Mouse (Mus musculus) layer of hippocampus, postnatal 36 days (tissue): ENCODE data around the gene Dcpp2. TPM values are rescaled to one million over a fixed set of nuclear protein-coding genes. Genes with fewer than 3 reads are reported as not detected.
"Not testable (repeated sequence)": the region's sequence is repeated elsewhere in the genome, so short reads cannot be mapped to it uniquely, and the experiment has no call there.

ENCODE experiments used
- DNase-seq, 2 experiments: peaks; one replicate each; pipeline ENCODE4 v3.0.0; 2022
- total RNA-seq, 2 experiments: library from RNA; stranded (reverse); gene quantifications; 2 replicates each; pipeline ENCODE4 v1.2.3; 2021

The Dcpp2 gene
- total RNA-seq, 2 experiments from 2014 or later, result not detected

DNA sequence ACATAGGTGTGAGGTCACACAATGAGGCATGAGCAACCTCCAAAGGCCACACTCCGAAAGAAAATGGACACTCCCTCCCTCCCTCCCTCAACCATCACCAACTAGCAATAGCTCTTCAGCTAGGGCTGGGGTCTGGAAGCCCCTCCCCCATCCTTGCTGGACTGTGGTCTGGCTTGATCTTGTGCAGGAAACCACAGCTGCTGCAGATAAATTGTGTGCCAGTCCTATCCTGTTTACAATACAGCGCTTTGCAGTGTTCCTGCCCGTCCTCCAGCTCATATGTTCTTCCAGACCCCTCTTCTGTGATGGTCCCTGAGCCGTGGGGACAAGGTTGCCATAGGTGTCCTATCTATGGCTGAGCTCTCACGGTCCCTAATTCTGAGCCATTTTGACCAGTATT is 50.5 kb downstream of the Dcpp2 start:
- no peak for DNase-seq

DNA sequence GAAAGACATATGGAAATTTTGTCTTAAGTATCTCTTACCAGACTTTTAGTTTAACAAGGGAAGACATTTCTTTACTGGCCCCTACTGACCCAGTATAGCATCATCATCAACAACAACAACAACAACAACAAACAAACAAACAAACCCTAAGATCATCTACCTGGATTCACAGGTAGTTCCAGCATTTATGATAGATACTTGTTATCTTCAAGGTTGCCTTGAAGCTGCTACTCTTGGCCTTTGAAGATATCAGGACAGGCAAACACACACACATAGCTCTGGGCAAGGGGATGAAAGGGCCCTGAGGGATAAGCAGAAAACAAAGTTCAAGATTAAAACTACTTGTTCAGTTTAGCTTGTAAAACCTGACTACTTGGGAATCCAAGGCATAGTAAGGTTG is 60.7 kb downstream of the Dcpp2 start, which contains the start of gene Sbp:
Gene Sbp, plus strand, starts transcription at position 301 of the 400 bp plus-strand sequence.
- no peak for DNase-seq

DNA sequence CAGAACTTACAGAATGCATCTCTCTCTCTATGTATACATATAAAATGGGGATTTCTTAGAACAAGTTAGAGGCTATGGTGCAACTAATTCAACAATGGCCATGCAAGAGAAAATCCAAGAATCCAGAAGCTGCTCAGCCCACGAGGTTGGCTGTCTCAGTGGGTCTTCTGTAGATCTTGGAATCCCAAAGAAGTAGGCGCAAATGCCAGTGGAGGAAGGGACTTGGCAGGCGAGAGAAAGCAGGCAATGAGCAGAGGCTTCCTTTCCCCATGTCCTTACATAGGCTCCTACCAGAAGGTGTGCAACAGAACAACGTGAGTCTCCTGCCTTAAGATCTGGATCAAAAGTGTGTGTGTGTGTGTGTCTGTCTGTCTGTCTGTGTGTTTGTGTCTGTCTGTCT is 66.8 kb downstream of the Dcpp2 start:
- DNase-seq, result not testable (repeated sequence)

DNA sequence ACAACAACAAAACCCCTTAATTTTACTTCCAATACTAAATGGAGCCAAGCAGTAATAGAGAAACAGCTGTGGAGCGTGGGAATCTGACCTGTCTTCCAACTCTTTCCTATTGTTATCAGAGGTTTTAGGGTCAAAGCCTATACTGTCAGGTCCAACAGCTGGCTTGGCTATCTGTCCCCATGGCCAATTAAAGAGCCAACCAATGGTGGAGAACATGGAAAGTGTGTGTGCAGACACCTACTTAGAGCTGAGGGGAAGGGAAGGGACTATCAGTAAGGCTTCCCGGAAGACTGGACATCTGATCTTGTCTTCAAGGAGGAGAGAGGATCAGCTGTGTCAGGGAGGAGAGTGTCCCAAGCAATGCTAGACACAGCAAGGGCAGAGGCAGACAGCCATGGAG is 68.4 kb downstream of the Dcpp2 start:
- no peak for DNase-seq

Other genes starting within 250 kb of the Dcpp2 start
- gene Mmp25, start 235.6 kb upstream of the Dcpp2 start, total RNA-seq, result under 1 TPM; 0.10 to 0.30 TPM
- not detected for gene Bicdl2, start 220.4 kb upstream of the Dcpp2 start, total RNA-seq
- gene Hcfc1r1, start 207.3 kb upstream of the Dcpp2 start, total RNA-seq, result 100 to 1,000 TPM; 122 to 124 TPM
- 1 to 10 TPM; 7.2 to 9.7 TPM for gene Thoc6, start 207.0 kb upstream of the Dcpp2 start, total RNA-seq
- 1 to 10 TPM; 4.8 to 6.3 TPM for gene Tnfrsf12a, start 203.4 kb upstream of the Dcpp2 start, total RNA-seq
- not detected for gene Cldn6, start 201.6 kb upstream of the Dcpp2 start, total RNA-seq
- under 1 TPM; 0.22 to 0.35 TPM for gene Cldn9, start 196.9 kb upstream of the Dcpp2 start, total RNA-seq
- gene 1520401A03Rik, start 158.1 kb upstream of the Dcpp2 start, total RNA-seq, result not detected
- 1 to 10 TPM; 1.7 to 3.0 TPM for gene Pkmyt1, start 154.5 kb upstream of the Dcpp2 start, total RNA-seq
- gene Paqr4, start 140.0 kb upstream of the Dcpp2 start, total RNA-seq, result 10 to 100 TPM; 50.8 to 55.4 TPM
- gene Kremen2, start 135.0 kb upstream of the Dcpp2 start, total RNA-seq, result under 1 TPM; 0.35 to 0.42 TPM
- 100 to 1,000 TPM; 297 to 300 TPM for gene Flywch1, start 109.3 kb upstream of the Dcpp2 start, total RNA-seq
- 10 to 100 TPM in 1 of 2 experiments, 1 to 10 TPM in 1; 9.9 to 11.7 TPM for gene Flywch2, start 94.8 kb upstream of the Dcpp2 start, total RNA-seq
- gene Srrm2, start 90.3 kb upstream of the Dcpp2 start, total RNA-seq, result 100 to 1,000 TPM; 563 to 606 TPM
- gene Elob, start 51.7 kb upstream of the Dcpp2 start, total RNA-seq, result 100 to 1,000 TPM; 356 to 383 TPM
- not detected for gene Prss33, start 44.8 kb upstream of the Dcpp2 start, total RNA-seq
- not detected for gene Prss32, start 37.0 kb upstream of the Dcpp2 start, total RNA-seq
- 1 to 10 TPM; 2.0 to 2.1 TPM for gene Prss41, start 36.7 kb upstream of the Dcpp2 start, total RNA-seq
- gene Prss21, start 12.8 kb upstream of the Dcpp2 start, total RNA-seq, result not detected
- not detected for gene Dcpp1, start within 50 bp of the Dcpp2 start, total RNA-seq
- not detected for gene Dcpp3, start 36.6 kb downstream of the Dcpp2 start, total RNA-seq
- not detected for gene Sbp, start 60.8 kb downstream of the Dcpp2 start, total RNA-seq
- not detected for gene Sbpl, start 74.4 kb downstream of the Dcpp2 start, total RNA-seq
- not detected for gene Prss30, start 99.7 kb downstream of the Dcpp2 start, total RNA-seq
- not detected for gene Prss22, start 117.2 kb downstream of the Dcpp2 start, total RNA-seq
- gene Prss27, start 157.3 kb downstream of the Dcpp2 start, total RNA-seq, result not detected
- 10 to 100 TPM; 28.5 to 30.1 TPM for gene Kctd5, start 192.6 kb downstream of the Dcpp2 start, total RNA-seq